Mouse (Mus musculus): ENCODE measurements around the gene Pigg.

DNA sequence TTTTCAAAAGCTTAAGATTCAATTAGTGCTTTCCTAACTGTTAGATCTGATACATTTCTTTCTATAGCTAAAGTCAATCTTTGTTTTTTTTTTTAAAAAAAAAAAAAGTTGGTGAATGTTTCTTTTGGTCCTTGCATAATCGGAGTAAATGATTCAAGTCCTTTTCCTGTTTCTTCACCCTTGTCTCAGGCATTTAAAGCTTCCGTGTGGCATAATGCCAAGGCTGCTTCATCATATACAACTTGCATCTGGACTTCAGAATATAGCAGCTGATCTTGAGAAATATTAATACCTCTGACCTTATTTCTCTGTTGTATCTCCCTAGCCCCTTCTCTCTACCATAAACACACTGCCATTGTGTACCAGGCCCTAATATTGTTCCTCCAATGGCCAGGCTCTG, 25.5 kb upstream of the Pigg start:
- TF ChIP-seq CTCF (IDR thresholded peaks at IDR 0.05; ENCODE audit: insufficient read depth, low read length) (no peak), POLR2A (IDR thresholded peaks at IDR 0.05; ENCODE audit: borderline replicate concordance, extremely low read depth, low read depth, low read length) (no peak)

Measured in lung, adult 2 months (tissue).